Mouse (Mus musculus): Measurements from ENCODE around the gene Slu7. TPM values are rescaled to one million over a fixed set of nuclear protein-coding genes. Genes with fewer than 3 reads are reported as not detected.

The Slu7 gene
- polyA plus RNA-seq, 1 experiment from 2014 or later, result 51.8 TPM

- no peaks in the 10 kb centered on the region for H3K9me3 ChIP-seq
- no peak overlapping the region for H3K9ac ChIP-seq
- H3K4me1 ChIP-seq, result no peaks in the 10 kb centered on the region
- WGBS, result 57% methylated on average over 3 of the region's 3 CpGs
- no peak overlapping the region for H3K4me3 ChIP-seq (replicated peaks)
- ATAC-seq (ENCODE audit: insufficient read depth, low FRiP score, low read depth), result no peak
- no peaks in the 10 kb centered on the region for H3K36me3 ChIP-seq
- H3K27me3 ChIP-seq (replicated peaks), result no peaks in the 10 kb centered on the region
- no peak overlapping the region for H3K27ac ChIP-seq
- H3K4me2 ChIP-seq, result no peak overlapping the region
Measured at GRCm38 (mm10) chr11:43495532-43495931, 62.0 kb downstream of the Slu7 start.

Other genes with a start within 250 kb of the Slu7 start
- 60.9 and 62.4 TPM in 2 replicates for gene Pttg1, start 7.5 kb upstream of the Slu7 start, polyA plus RNA-seq (2015; fragmentation: Nextera tagmentation; extraction: Ambion mirVana)
- 10.1 and 10.4 TPM in 2 replicates for gene C1qtnf2, start 40.5 kb downstream of the Slu7 start, polyA plus RNA-seq (2015; fragmentation: Nextera tagmentation; extraction: Ambion mirVana)
- gene Ccnjl, start 95.0 kb downstream of the Slu7 start, polyA plus RNA-seq (2015; fragmentation: Nextera tagmentation; extraction: Ambion mirVana), result 12.7 and 13.5 TPM in 2 replicates
- gene 4933415A04Rik, start 153.3 kb downstream of the Slu7 start, polyA plus RNA-seq (2015; fragmentation: Nextera tagmentation; extraction: Ambion mirVana), result 3.5 and 3.8 TPM in 2 replicates
- gene Fabp6, start 167.8 kb downstream of the Slu7 start, polyA plus RNA-seq (2015; fragmentation: Nextera tagmentation; extraction: Ambion mirVana), result 0.84 and 11.2 TPM in 2 replicates
- gene Pwwp2a, start 248.3 kb downstream of the Slu7 start, polyA plus RNA-seq (2015; fragmentation: Nextera tagmentation; extraction: Ambion mirVana), result 23.8 and 28.0 TPM in 2 replicates